Mouse (Mus musculus): ENCODE data around the gene Slc25a22.
"Not testable (repeated sequence)": the region's sequence is repeated elsewhere in the genome, so short reads cannot be mapped to it uniquely, and the experiment has no call there.

Slc25a22 gene

GRCm38 (mm10) chr7:141410631-141411030 lies 27.1 kb downstream of the Slc25a22 start:
- no peak for DNase-seq

GRCm38 (mm10) chr7:141408833-141409232 lies 28.9 kb downstream of the Slc25a22 start:
- DNase-seq, result peak; percentile 85 to 89

- DNase-seq, result not testable (repeated sequence)
Observed at GRCm38 (mm10) chr7:141407670-141408069, 30.0 kb downstream of the Slc25a22 start.

GRCm38 (mm10) chr7:141405466-141405865 lies 32.2 kb downstream of the Slc25a22 start:
- DNase-seq, result peak in 1 of 2 experiments; percentile 39

- peak; percentile 45 to 64 for DNase-seq
Observed at GRCm38 (mm10) chr7:141403305-141403704, 34.4 kb downstream of the Slc25a22 start.

GRCm38 (mm10) chr7:141395348-141395747 lies 42.3 kb downstream of the Slc25a22 start:
- no peak for DNase-seq

- DNase-seq, result peak; percentile 58 to 71
Observed at GRCm38 (mm10) chr7:141394771-141395170, 42.9 kb downstream of the Slc25a22 start.

GRCm38 (mm10) chr7:141394158-141394557 lies 43.5 kb downstream of the Slc25a22 start:
- DNase-seq, result peak; percentile 33 to 41

GRCm38 (mm10) chr7:141392552-141393222 lies 45.0 kb downstream of the Slc25a22 start:
- DNase-seq, result peak in 1 of 2 experiments; percentile 34

- DNase-seq, result peak; percentile 98
Observed at GRCm38 (mm10) chr7:141391625-141392551, 45.8 kb downstream of the Slc25a22 start, which contains the start of gene Taldo1. Gene Taldo1, plus strand, starts transcription at chr7:141392199.

GRCm38 (mm10) chr7:141390326-141391259 lies 47.1 kb downstream of the Slc25a22 start:
- DNase-seq, result no peak

- DNase-seq, result no peak
Observed at GRCm38 (mm10) chr7:141388487-141389109, 49.1 kb downstream of the Slc25a22 start.

GRCm38 (mm10) chr7:141387807-141388486 lies 49.7 kb downstream of the Slc25a22 start:
- DNase-seq, result no peak

GRCm38 (mm10) chr7:141381068-141381835 lies 56.4 kb downstream of the Slc25a22 start:
- no peak for DNase-seq
